Mouse (Mus musculus): ENCODE results near the gene Gnptab.
"Not testable (repeated sequence)": the region's sequence is repeated elsewhere in the genome, so short reads cannot be mapped to it uniquely, and the experiment has no call there.

The Gnptab gene

DNA sequence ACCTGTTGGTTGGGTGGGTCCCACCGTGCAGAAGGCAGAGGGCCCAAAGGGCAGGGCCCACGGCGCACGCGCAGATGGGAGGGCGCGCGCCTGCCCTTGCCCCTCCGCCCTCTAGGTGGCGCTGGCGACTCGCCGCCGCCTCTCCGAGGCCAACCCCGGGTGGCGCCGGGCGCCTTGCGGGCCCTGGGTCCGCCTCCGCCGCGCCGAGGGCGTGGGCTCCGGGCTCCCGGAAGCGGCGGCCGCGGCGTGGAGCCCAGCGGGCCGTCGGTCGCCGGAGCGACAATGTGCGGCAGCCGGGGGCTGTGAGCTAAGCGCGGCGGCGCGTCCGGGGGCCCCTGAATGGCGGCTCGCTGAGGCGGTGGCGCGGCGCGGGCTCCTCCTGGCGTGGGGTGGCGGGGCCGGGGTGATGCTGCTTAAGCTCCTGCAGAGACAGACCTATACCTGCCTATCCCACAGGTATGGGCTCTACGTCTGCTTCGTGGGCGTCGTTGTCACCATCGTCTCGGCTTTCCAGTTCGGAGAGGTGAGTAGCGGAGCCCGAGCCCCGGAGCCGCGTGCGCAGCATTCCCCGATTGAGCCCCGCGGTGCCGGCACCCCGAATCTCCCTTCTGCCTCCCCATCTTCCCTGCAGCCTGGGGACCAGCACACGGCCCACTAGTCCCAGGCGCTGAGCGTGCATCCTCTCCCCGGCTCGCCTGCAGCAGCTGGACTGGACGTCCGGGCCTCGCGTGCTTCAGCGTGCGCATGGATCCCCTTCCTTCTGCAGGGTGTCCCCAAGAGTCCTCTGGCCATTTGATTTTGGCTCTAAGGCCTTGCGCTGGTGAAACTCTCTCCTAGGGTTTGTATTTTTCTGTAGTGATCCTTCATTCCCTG, at the start of gene Gnptab, which contains the start of gene Dram1:
Gnptab (plus strand) TSS at position 120 of the 873 bp plus-strand sequence.
Dram1 (minus strand) TSS at position 68 of the 873 bp plus-strand sequence.
- DNase-seq (ENCODE audit: low read depth, low spot score) = peak; percentile 80

GRCm38 (mm10) chr10:88330695-88331094, 48.2 kb upstream of the Gnptab start:
- no peak for DNase-seq (ENCODE audit: low read depth, low spot score)

- DNase-seq (ENCODE audit: low read depth, low spot score) = no peak
Measured at GRCm38 (mm10) chr10:88340660-88341059, 38.3 kb upstream of the Gnptab start.

DNA sequence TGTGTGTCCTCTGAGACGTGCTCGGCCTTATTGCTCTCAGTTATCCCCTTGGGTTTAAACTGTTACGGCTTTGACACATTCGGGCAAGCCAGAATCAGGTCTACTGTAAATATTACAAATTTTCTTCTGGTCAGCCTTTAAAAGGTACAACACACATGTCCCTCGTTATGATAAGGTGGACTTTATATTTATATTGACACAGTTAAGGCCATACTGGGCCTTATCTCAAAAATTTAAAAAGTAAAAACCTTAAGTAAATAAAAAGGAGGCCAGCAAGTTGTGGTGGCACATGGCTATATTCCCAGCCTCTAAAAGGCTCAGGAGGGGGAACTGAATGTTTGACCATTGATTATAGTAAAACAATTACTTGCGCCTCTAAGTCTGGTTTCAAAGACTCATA, 37.6 kb upstream of the Gnptab start:
- no peak for DNase-seq (ENCODE audit: low read depth, low spot score)

DNA sequence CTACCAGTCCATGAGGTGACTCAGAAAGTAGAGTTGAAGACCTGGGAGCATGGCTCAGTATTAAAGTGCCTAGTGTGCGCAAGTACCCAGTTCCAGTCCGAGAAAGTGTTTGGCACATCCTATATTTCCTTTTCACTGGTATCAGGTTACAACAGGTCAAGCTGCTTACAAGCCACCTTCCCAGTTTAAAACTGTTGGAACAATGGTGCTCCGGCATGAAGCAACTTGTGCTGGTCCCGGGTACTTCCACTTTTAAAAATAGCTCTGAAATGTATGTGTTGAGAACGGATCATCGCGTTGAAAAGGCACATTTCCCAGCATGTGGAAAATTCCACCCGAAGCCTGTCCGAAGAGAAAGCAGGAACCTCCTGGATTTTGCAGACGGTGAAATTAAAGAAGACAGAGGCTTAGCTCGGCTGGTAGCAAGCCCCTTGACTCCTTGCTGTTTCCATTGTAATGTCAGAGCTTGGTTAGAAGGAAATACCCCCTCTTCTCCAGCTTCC, 33.0 kb upstream of the Gnptab start:
- no peak for DNase-seq (ENCODE audit: low read depth, low spot score)

DNA sequence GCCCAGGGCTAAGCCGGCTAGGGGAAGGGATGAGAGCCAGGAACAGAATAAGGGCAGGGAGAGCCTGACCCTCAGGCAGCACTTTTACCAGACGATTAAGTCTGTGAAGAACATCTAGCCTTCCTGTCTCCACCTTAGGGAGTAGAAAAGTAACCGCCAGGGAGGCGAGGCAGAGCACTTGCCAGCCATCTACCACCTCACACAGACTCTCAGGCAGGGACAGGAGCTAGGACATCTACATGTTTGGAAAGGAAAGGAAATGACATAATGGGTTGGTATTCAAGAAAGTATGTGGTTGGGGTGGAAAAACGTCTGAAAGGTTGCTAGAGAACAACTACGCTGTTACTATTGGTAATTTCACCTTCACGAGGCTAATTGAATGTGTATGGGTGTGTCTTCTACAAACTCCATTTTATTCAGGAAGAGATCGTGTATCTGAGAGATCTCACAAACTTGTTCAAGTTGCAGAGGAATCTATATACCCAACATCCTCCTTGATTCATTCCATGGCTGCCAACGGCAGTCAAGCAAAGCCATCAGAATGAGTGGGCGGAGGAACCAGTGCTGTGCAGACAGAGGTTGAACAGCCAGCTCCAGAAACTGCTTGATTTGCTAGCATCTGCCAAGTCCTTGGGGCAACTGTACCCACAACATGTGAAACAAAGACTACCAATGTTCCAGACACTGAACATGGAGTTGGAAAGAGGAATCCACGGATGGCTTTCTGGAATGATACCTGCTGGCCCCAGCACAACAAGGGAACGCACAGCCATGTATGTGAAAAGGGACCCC, 32.3 kb upstream of the Gnptab start:
- no peak for DNase-seq (ENCODE audit: low read depth, low spot score)

DNA sequence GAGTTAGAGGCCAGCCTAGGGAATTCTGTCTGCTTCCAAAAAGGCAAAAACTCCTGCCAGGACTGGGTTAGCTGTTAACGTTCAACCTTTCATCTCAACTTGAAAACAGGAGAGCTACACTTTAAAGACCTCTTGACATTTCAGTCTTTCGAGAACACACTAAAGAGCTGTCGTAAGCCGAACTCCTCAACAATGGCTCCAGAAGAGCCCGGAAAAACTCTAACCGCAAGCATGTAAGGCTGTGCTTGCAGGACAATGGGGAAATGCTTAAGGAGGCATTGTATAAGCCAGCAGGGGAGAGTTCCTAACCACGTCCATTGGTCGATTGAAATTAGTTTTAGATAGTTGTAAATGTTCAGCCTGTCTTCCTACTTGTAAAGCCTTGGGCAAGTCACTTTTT, 29.1 kb upstream of the Gnptab start:
- no peak for DNase-seq (ENCODE audit: low read depth, low spot score)

GRCm38 (mm10) chr10:88350687-88351086, 28.2 kb upstream of the Gnptab start:
- DNase-seq (ENCODE audit: low read depth, low spot score) = no peak

GRCm38 (mm10) chr10:88351411-88352103, 27.4 kb upstream of the Gnptab start:
- DNase-seq (ENCODE audit: low read depth, low spot score) = no peak

DNA sequence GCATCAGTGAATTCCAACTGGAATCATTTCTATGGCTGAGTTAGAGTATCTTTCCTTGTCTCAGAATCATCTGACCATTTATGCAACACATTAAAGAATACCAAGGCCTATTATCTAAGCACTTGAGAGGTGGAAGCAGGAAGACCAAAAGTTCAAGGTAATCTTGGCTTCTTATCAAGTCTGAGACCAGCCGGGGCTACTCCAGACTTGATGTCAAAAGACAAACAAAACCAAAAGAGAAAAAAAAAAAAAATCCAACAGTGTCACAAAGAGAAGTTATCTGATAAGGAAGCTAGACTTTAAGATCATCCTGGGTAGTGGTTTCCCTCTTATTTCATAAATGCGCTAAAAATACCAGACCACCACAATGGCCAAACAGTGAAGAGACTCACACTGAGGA, 26.4 kb upstream of the Gnptab start:
- DNase-seq (ENCODE audit: low read depth, low spot score) = no peak

DNA sequence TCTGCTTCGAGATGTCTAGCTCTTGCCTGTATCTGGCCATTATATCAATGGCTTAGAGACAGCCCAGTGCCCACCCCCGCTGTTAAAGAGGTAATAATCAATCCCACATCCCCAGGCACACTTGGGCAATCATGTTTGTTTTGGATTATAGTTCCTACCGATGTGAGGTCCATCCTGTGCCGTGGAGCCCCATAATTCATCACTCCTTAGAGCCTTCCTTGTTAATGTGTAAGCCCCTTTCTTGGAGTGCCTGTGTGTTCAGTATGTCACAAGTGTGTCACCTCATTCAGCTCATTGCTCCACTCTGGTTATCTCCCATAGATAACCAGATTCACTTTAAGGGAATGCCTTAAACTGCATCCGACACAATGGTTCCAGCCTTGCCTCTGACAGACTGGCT, 24.3 kb upstream of the Gnptab start:
- DNase-seq (ENCODE audit: low read depth, low spot score) = no peak

DNA sequence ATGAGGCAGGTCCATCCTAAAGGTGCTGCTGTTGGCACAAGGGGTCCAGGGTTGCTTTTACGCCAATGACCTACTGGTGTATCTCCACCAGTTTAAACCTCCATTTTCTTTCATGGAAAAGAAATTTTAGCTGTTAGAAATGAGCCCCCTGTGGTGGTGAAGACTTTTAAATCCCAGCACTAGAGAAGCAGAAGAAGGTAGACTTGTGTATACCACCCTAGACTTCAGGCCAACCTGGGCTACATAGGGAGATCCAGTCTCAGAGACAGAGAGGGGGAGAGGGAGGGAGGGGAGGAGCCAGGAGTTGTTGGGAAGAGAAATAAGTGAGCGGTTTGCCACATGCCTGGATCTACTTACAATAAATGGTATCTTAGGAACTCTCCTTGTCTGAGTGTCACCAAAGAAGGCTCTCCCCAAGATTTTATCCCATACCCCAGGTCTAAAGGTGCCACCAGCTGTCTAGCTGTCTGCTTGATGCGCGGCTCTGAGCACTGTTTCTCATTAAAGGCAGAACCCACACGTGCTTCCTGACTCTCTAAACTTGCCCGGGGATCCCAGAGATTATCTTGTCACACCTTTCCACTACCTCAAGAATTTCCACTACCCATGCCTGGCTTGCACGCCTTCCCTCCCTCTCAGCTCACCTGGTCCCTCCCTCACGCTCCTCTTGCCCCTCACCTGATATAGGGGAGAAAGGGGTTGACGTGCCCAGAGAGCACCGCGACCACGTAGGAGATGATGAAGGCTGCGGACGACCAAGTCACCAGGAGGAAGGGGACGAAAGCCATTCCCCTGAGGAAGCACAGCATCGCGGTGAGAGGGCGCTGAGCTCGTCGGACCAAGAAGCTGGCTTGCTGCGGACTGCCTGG, 22.6 kb upstream of the Gnptab start:
- DNase-seq (ENCODE audit: low read depth, low spot score) = no peak

DNA sequence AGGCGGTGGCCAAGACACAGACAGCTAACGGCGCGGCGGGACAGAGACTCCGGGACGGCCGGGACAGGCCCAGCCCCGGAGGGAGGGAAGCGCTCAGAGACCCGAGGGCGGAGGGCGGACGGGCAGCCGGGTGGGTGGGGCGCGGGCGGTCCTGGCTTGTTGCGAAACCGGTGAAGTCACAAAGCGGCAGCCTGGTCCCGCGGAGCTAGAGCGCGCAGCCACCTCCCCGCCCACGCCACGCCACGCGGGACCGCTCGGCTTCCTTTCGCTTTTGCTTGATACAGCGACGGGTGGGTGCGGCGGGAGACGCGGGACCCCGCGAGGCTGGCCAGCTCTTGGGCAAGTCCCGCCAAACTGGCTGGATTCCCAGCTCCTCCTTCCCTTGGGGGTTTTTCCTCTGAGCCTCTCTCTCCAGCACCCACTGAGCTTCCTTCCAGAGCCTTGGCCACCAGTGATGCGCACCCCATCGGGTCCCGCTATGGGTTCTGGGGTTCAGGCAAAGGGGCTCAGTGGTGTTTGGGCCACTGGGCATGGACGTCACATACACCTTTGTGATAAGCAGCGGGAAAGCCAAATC, 21.9 kb upstream of the Gnptab start:
- DNase-seq (ENCODE audit: low read depth, low spot score) = peak; percentile 61

DNA sequence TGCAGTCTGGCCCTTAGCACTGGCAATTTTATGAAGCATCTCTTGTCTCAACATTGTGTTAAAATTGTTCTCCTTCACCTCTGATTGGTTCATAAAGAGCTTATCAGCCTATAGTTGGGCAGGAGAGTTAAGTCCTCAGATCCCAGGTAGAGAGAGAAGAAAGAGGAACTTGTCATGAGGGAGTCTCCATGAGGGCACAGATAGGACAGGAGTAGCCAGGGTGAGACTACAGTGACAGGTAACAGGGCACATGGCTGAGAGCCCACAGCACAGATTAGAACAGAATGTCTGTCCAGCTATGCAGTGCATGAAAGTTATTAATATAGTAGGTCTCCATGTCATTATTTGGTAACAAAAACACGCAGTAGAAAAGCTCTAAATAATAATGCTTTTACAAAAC, 16.7 kb upstream of the Gnptab start:
- DNase-seq (ENCODE audit: low read depth, low spot score) = no peak

GRCm38 (mm10) chr10:88364221-88364620, 14.7 kb upstream of the Gnptab start:
- DNase-seq (ENCODE audit: low read depth, low spot score) = no peak

DNA sequence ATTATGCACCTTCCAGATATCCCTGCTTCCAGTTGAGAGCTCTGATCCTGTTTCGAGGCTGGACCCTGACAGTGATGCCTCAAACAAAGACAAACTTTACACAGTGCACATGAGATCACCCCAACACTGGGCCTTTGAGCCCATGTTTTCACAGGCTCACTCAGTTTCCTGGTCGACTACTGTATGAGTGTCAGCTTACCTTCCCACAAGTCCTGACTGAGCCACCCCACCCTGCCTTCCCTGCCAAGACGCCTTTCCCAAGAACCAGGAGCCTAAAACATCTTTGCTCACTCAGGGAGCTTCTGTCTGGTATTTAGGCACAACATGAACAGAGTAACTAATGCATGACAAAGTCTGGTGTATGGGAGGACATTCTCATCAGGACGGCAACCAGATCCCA, 9.7 kb upstream of the Gnptab start:
- DNase-seq (ENCODE audit: low read depth, low spot score) = no peak

DNA sequence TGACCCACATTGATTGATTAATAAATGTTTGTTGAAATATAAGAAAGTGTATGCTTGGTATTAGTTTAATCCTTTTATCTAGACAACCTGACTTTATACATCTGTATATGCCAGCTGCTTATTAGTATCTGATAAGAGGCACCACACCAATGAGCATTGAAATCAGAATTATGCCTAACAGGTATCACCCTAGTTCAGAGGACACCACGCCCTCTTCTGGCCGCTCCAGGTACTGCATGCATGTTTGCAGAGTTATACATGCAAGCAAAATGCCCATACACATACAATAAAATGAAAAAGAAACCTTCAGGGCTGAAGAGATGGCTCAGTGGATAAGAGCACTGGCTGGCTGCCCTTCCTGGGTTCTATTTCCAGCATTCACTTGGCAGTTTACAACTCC, 7.1 kb upstream of the Gnptab start:
- no peak for DNase-seq (ENCODE audit: low read depth, low spot score)

DNA sequence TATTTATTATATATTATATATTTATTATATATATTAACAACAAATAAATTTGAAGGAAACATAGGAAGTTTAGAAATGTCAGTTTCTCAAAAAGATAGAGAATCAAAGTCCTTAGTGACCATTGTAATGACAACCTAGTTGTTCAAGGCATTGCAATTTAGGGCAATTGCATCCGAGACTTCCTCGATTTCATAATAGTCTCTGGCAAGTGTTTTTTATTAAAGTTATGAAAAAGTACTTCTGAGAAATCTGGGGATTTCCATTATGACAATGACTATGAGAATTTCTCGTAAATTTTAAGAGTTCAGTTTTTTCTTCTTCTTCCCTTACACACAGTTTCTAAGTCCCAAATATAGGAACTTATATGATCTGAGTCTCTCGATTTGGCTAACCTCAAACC, 6.5 kb upstream of the Gnptab start:
- DNase-seq (ENCODE audit: low read depth, low spot score) = no peak

DNA sequence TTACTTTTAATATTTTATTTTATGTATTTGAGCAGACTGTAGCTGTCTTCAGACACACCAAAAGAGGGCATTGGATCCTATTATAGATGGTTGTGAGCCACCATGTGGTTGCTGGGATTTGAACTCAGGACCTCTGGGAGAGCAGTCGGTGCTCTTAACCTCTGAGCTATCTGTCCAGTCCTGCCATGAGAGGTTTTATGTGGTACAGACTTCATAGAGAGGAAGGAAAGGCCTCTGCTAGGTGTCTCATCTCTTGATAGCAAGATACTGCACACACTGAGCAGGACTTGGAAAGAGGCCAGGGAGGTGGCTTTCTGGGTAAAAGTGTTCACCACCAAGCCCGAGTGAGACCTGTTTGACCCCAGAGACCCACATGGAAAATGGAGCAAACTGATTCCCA, 6.0 kb upstream of the Gnptab start:
- DNase-seq (ENCODE audit: low read depth, low spot score) = not testable (repeated sequence)

GRCm38 (mm10) chr10:88374984-88375383, 3.9 kb upstream of the Gnptab start:
- no peak for DNase-seq (ENCODE audit: low read depth, low spot score)

GRCm38 (mm10) chr10:88376770-88377169, 2.2 kb upstream of the Gnptab start:
- peak; percentile 82 for DNase-seq (ENCODE audit: low read depth, low spot score)

Data from skeletal muscle tissue, adult 2 months (tissue).